Mouse (Mus musculus) adrenal gland, adult 8-10 months (tissue): ENCODE results near the gene Scarb1. TPM values are rescaled to one million over a fixed set of nuclear protein-coding genes. Genes with fewer than 3 reads are reported as not detected.

ENCODE experiments used
- DNase-seq: peaks from one replicate; pipeline ENCODE4 v3.0.0; 2022
- total RNA-seq, 4 experiments: library from RNA; stranded (reverse); gene quantifications; 2 replicates each; pipeline ENCODE4 v1.2.4; 2022

The Scarb1 gene
- total RNA-seq, 4 experiments from 2014 or later, result 1,640 to 3,396 (median 2,408) TPM

DNA sequence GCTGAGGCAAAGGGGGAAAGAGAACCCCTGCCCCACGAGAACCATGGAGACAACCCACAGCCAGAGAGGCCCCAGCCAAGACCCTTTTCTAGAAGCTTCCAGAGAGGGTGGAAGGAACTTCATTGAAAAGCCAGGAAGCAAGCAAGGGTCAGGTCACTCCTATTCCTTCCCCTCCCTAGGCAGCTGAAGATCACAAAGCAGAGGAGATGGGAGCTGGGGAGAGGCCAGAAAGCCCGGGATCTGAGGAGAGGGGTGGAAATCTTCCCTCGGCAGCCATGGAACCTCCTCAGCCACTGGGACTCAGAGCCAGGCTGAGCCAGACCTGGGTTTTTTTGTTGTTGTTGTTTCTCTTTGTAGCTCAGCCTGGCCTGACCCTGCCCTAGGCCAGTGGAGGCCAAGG, 9.8 kb downstream of the Scarb1 start:
- DNase-seq, result no peak

DNA sequence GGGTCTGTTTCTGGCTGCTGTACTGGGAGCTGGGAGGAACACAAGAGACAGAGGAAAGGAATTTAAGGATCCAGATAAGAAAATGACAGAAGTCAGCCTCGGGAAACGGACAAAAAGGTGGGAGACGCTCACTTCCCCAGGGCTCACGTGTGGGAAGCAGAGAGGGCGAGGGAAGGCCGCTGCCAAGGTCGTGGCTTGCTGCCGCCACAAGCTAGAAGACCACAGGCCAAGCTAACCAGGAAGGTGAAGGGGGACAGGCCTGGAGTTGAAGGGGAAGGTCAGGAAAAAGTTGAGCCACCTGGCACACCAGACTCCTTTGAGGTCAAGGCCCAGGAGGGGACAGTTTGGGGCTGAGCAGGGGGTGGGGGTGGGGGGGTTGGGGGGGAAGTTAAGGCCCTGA, 10.2 kb downstream of the Scarb1 start:
- no peak for DNase-seq

DNA sequence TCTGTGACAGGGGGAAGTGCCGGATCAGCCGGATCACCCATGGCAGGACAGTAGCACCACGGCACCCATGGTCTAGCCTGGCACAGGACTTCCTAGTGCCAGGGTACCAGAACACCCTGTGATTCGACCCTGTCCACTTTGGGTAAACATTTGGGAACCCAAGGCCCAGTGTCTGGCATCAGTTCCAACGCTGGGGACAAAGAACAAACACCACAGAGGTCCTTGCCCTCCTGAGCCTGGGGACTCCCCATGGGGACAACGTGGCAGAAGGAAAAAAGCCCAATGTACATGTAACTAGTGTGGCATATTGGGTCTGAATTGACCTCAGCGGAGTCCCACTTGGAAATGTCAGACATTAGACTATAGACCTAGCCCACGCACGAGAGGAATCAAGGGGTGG, 10.7 kb downstream of the Scarb1 start:
- DNase-seq, result no peak

DNA sequence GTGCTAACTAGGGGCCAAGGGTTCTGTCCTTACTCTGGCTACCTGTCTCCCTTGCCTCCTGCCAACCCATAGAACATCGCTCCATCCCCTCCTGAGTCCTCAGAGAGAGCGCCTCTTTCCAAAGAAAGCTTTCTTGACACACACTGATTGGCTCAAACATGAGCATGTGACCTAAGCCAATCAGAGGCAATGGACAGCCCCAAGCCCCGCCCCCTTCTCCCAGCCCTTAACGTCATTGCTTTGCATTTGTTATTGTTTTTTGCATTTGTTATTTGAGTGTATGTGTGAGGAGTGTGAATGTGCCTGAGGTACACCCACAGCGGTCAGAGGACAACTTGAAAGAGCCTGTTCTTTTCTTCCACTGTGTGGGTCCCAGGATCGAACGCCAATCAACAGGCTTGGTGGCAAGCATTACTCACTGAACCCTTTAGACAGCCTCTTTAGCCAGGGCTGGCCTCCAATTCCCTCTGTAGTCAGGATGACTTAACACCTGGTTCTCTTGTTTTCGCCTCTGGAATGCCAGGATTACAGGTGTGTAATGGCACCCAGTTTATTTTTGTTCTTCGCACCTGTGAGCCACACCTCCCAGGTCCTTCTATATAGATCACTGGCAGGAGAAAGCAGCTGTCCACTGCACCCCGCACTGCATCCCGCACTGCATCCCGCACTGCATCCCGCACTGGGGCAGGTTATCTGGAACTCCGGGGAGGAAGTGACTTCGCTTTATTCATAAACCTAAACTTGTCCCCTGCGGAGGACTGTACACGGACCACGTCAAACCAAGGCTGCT, 13.1 kb downstream of the Scarb1 start:
- no peak for DNase-seq

GRCm38 (mm10) chr5:125326351-125326750, 14.5 kb downstream of the Scarb1 start:
- DNase-seq, result no peak

DNA sequence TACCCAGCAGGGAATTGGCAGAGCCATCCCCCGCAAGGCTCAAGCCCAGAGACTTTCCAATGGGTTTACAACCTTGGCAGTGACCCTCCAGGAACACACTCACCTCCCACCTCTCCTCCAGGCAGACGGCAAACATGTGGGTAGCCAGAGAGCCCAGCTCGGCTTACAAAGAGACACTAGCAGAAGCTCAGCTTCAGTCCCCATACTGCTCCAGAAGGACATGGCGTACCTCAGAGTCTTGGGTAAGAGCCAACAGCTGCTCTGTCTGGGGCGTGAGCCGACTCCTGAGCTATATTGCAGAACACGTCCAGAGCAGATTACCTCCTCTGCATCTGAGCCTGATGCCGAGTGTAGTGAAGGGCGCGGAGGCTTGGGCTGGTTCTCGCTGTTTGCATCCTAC, 15.0 kb downstream of the Scarb1 start:
- no peak for DNase-seq

GRCm38 (mm10) chr5:125325285-125325684, 15.6 kb downstream of the Scarb1 start:
- no peak for DNase-seq

DNA sequence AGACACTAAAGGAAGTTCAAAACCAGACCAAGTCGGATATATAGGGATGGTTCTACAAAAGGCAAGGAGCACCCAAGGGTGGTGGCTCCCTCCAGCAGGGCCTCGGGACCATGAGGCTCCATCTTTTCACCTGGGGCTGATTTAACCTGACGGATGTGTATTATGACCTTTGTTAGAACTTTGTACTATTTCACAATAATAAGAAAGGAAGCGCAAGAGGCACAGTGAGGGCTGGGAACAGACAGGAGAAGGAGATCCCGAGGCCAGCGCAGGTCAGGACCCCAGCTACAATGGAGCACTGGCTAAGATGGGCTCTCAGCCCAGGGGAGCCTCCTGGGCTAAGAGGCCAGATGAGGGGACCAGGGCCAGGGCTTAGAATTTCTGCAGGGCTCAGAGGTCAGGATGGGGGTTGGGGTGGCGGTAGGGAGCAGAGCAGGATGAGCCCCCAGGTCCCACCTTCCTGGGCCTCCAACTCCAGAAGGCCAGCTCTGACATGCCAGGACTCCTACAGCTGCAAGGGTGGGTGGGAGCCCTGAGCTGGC, 16.9 kb downstream of the Scarb1 start:
- DNase-seq, result no peak

- peak; percentile 83 for DNase-seq
Observed at GRCm38 (mm10) chr5:125323128-125323527, 17.8 kb downstream of the Scarb1 start.

GRCm38 (mm10) chr5:125321836-125322235, 19.1 kb downstream of the Scarb1 start:
- DNase-seq, result no peak

DNA sequence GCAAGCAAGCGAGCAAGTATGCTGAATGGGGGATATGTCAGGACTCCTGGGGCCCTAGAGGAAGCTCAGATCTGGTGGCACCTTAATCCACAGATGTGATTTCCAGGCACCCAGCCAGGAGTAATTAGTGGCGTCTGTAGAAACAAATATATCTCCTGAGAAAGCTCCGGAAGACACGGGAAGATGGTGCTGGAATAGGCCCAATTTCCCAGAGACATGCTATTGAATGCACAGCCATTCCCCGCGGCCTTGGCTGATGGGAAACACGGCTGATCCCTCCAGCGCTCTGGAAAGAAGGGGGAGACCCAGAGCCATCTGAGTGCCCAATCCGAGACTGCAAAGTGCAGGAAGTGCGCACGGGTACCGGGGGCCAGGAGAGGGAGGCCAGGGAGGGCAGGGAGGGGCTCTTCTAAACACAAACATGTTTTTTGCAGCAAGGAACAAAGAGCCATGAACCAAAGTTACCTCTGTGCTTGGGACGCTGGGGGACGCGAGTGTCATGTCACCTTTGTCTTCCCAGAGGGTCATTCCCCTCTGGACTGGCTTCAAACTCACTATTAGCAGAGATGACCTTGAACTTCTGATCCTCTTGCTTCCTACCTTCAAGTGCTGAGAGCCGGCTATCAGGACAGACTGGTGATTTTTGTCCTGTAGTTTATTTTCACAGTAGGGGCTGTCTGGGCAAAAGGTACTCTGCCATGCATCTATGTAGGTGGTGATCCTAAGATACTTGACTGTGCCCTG, 21.7 kb downstream of the Scarb1 start:
- DNase-seq, result no peak

DNA sequence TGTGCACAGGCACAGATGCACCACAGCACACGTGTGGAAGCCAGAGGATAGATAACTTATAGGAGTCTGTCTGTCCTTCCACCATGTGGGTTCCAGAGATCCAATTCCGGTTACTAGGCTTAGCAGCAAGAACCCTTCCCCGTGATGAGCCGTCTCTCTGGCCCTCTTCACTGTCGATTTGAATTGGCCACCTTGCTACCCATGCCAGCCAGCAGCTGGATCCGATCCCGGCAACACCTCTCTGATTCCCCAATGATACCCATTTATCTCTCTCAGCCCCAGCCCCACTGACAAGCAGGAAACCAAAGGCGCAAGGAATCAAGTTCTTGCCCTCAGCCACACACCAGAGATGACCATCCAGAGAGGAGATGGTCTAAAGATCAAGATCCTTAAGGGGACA, 22.9 kb downstream of the Scarb1 start:
- no peak for DNase-seq

DNA sequence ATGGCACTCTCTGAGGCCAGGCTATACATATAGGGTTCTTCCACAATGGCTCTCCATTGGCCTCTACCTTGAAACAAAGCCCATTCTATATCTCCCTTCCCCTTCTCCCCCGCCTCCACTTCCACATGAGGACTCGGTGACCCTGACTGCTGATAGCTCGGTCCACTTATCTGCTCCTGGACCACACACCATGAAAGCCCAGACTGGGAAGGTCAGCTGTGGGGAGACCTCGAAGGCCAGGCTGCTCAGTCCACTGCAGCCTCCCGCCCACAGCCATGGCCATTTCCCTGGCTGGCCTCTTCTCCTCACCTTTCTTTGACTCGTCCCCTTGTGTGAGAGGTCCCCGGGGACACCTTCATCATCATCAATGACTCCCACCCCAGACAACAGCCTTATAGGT, 23.6 kb downstream of the Scarb1 start:
- peak; percentile 78 for DNase-seq

DNA sequence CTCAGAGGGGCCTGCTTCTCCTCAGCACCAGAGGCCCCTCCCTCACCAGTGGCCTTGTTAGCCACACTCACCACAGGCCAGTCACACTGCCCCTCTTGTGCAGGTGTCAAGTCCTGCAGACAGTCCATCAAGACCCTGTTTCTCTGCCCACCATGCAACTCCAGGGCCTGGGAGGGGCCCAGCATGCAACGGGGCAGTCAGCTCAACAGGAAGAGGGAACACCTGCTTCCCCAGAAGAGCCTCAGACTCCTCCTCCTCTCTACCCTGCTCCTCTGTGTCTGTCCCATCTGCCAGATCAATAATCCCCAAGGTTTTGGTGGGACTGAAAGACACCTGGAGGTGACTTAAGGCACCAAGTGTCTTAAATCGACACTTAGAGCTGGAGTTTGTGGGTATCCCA, 24.1 kb downstream of the Scarb1 start:
- no peak for DNase-seq

GRCm38 (mm10) chr5:125315110-125315509, 25.8 kb downstream of the Scarb1 start:
- peak; percentile 66 for DNase-seq

GRCm38 (mm10) chr5:125313991-125314390, 26.9 kb downstream of the Scarb1 start:
- DNase-seq, result no peak

DNA sequence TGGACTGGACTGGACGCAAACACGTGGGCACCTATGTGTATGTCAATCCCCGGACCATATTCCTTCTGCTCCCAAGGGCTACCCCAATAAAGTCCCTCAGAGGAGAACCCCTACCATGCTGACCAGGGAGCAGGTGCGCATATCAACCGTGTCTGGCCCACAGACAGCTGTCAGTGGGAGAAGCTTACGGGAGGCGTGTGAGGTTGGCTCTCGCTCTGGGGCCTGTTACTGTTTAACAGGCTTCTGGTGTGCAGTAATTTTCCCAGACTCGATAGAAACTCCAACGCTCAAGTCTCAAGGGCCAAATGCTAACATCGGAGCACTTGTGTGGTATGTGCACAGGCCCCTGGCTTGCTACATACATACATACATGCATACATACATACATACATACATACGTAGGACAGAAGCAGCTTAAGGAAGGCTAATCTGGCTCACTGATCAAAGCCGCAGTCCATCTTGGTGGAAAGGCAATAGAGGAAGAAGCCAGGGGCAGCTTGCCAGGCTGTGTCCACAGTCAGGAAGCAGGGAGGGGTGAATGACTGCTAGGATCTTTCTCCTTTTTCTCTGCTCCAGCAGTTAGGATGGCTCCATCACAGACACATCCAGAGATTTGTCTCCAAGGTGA, 27.8 kb downstream of the Scarb1 start:
- DNase-seq, result no peak

- no peak for DNase-seq
Observed at GRCm38 (mm10) chr5:125310986-125311385, 29.9 kb downstream of the Scarb1 start.

- DNase-seq, result no peak
Observed at GRCm38 (mm10) chr5:125309193-125309592, 31.7 kb downstream of the Scarb1 start.

- DNase-seq, result no peak
Observed at GRCm38 (mm10) chr5:125306824-125307223, 34.1 kb downstream of the Scarb1 start.

DNA sequence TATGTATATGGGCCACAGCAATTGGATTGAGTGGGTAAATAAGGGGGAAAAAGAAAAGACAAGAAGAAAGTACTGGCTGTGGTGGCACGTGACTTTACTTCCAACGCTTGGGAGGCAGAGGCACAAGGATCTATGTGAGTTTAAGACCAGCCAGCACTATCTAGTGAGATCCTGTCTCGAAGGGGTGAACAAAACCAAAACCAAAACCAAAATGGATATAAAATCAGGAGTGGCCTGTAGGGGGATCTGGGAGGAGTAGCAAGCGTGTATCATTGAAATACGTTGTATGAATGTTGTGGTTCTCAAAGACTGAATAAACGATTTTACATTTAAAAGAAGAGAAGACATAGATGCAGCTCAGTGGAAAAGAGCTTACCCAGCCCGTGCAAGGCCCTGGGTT, 34.5 kb downstream of the Scarb1 start:
- DNase-seq, result no peak

- DNase-seq, result peak; percentile 70
Observed at GRCm38 (mm10) chr5:125305229-125306081, 35.4 kb downstream of the Scarb1 start.
